Mouse (Mus musculus): ENCODE data around the gene Tlnrd1. TPM values are rescaled to one million over a fixed set of nuclear protein-coding genes. Genes with fewer than 3 reads are reported as not detected.
A peak's percentile ranks its signal among the peaks of the same experiment; 100 is the strongest.

Gene Tlnrd1
- total and polyA plus RNA-seq, 3 experiments = 7.5 to 18.0 TPM; not detected in 1

- Histone ChIP-seq H3K36me3 (ENCODE audit: control insufficient read depth in 1 of 2, insufficient read depth in 2 of 2, low read length in 2 of 2) (no peaks in the 10 kb centered on the region), H3K9ac (ENCODE audit: control insufficient read depth, low read depth, low read length, poor library complexity, severe bottlenecking) (no peak overlapping the region), H3K4me1 (ENCODE audit: control insufficient read depth in 1 of 2, insufficient read depth in 2 of 2, low read length in 2 of 2) (no peaks in the 10 kb centered on the region), H3K27ac (ENCODE audit: control insufficient read depth, low read depth, low read length) (no peak overlapping the region), H3K79me2 (ENCODE audit: control insufficient read depth, insufficient read depth, low read length, poor library complexity) (no peaks in the 10 kb centered on the region), H3K27me3 (ENCODE audit: control insufficient read depth in 1 of 2, insufficient read depth in 2 of 2, low read length in 2 of 2) (peaks cover 0 to 2% of the 10 kb centered on the region in 2 experiments; a peak in 2 of 4 replicates), H3K4me3 (ENCODE audit: control insufficient read depth in 1 of 2, insufficient read depth in 1 of 2, low read depth in 2 of 2, low read length in 2 of 2) (no peak overlapping the region), H3K9me3 (replicated peaks; ENCODE audit: insufficient read depth, low read length) (no peaks in the 10 kb centered on the region)
- no peak for DNase-seq (ENCODE audit: low read depth, low spot score)
- TF ChIP-seq POLR2AphosphoS5 (IDR thresholded peaks at IDR 0.05; ENCODE audit: borderline replicate concordance, low read depth, low read length) (no peak), MAZ (IDR thresholded peaks at IDR 0.05; ENCODE audit: low read depth, low read length) (no peak), MYB (IDR thresholded peaks at IDR 0.05; ENCODE audit: low read depth, low read length) (no peak), NELFE (IDR thresholded peaks at IDR 0.05; ENCODE audit: low read depth, low read length) (no peak), SIN3A (IDR thresholded peaks at IDR 0.05; ENCODE audit: low read length) (no peak), EP300 (IDR thresholded peaks at IDR 0.05; ENCODE audit: low read depth in 1 of 2, low read length in 2 of 2) (no peak), ZKSCAN1 (IDR thresholded peaks at IDR 0.05; ENCODE audit: low read depth, low read length) (no peak), ZMIZ1 (IDR thresholded peaks at IDR 0.05; ENCODE audit: low read depth, low read length) (no peak), ZC3H11A (IDR thresholded peaks at IDR 0.05; ENCODE audit: low read depth, low read length) (no peak), MXI1 (IDR thresholded peaks at IDR 0.05; ENCODE audit: low read depth, low read length) (no peak), HCFC1 (IDR thresholded peaks at IDR 0.05; ENCODE audit: low read depth, low read length) (no peak)
These were observed 27.8 kb upstream of the Tlnrd1 start for GRCm38 (mm10) chr7:83911909-83912308.

GRCm38 (mm10) chr7:83904831-83905230 lies 20.7 kb upstream of the Tlnrd1 start:
- Histone ChIP-seq H3K4me1 (ENCODE audit: control insufficient read depth in 1 of 2, insufficient read depth in 2 of 2, low read length in 2 of 2) (peaks cover 2 to 5% of the 10 kb centered on the region in 2 experiments), H3K4me3 (ENCODE audit: control insufficient read depth in 1 of 2, insufficient read depth in 1 of 2, low read depth in 2 of 2, low read length in 2 of 2) (no peak overlapping the region), H3K9me3 (replicated peaks; ENCODE audit: insufficient read depth, low read length) (no peaks in the 10 kb centered on the region), H3K79me2 (ENCODE audit: control insufficient read depth, insufficient read depth, low read length, poor library complexity) (no peaks in the 10 kb centered on the region), H3K27ac (ENCODE audit: control insufficient read depth, low read depth, low read length) (no peak overlapping the region), H3K9ac (ENCODE audit: control insufficient read depth, low read depth, low read length, poor library complexity, severe bottlenecking) (no peak overlapping the region), H3K36me3 (ENCODE audit: control insufficient read depth in 1 of 2, insufficient read depth in 2 of 2, low read length in 2 of 2) (peaks cover 0 to 3% of the 10 kb centered on the region in 2 experiments; a peak in 1 of 4 replicates), H3K27me3 (ENCODE audit: control insufficient read depth in 1 of 2, insufficient read depth in 2 of 2, low read length in 2 of 2) (no peaks in the 10 kb centered on the region; a peak in 1 of 4 replicates)
- TF ChIP-seq USF2 (IDR thresholded peaks at IDR 0.05; ENCODE audit: borderline replicate concordance in 1 of 2, insufficient read depth in 1 of 2, low read depth in 1 of 2, low read length in 2 of 2) (no peak), ZNF384 (IDR thresholded peaks at IDR 0.05; ENCODE audit: low read depth, low read length) (no peak), TBP (IDR thresholded peaks at IDR 0.05; ENCODE audit: low read depth, low read length) (no peak), BHLHE40 (IDR thresholded peaks at IDR 0.05; ENCODE audit: borderline replicate concordance, low read depth, low read length) (no peak), RCOR1 (IDR thresholded peaks at IDR 0.05; ENCODE audit: low read depth, low read length) (no peak), CTCF (IDR thresholded peaks at IDR 0.05 in 2 of 3, conservative IDR thresholded peaks at IDR 0.05 in 1 of 3; ENCODE audit: control insufficient read depth in 1 of 3, insufficient read depth in 1 of 3, low read depth in 2 of 3, low read length in 3 of 3, poor library complexity in 1 of 3, severe bottlenecking in 1 of 3) (no peak), MXI1 (IDR thresholded peaks at IDR 0.05; ENCODE audit: low read depth, low read length) (no peak), MYB (IDR thresholded peaks at IDR 0.05; ENCODE audit: low read depth, low read length) (no peak), POLR2A (IDR thresholded peaks at IDR 0.05; ENCODE audit: control insufficient read depth in 1 of 2, insufficient read depth in 1 of 2, low read depth in 1 of 2, low read length in 2 of 2, poor library complexity in 1 of 2) (no peak), TCF12 (IDR thresholded peaks at IDR 0.05; ENCODE audit: low read depth, low read length) (no peak), EP300 (IDR thresholded peaks at IDR 0.05; ENCODE audit: low read depth in 1 of 2, low read length in 2 of 2) (no peak), MYC (IDR thresholded peaks at IDR 0.05; ENCODE audit: low read depth, low read length) (no peak)
- DNase-seq (ENCODE audit: low read depth, low spot score) = peak; percentile 43

Measured in MEL (cell line).